Mouse (Mus musculus) pancreas, adult 10 weeks (tissue): ENCODE measurements around the gene Haus5. TPM values are rescaled to one million over a fixed set of nuclear protein-coding genes. Genes with fewer than 3 reads are reported as not detected.

Source experiments
- polyA plus RNA-seq: library from polyadenylated mRNA; stranded (reverse); fragments of 350-450 nt; fragmentation: Illumina TruSeq; extraction: RNeasy Lipid Tissue Mini Kit (QIAGEN cat#74804); gene quantifications from one replicate; pipeline ENCODE4 v1.2.3, GENCODE M21; 2015; ENCODE audit warnings: low read depth, low replicate concordance; ENCODE audit not compliant: insufficient read depth

The Haus5 gene
- 5.9 TPM for polyA plus RNA-seq

GRCm38 (mm10) chr7:30664529-30665200, at the start of gene Haus5:
Haus5 (minus strand) TSS chr7:30664994.

GRCm38 (mm10) chr7:30711942-30712341, 47.1 kb upstream of the Haus5 start, which contains the start of gene Atp4a:
Atp4a (plus strand) TSS chr7:30712209.

GRCm38 (mm10) chr7:30698589-30698988, 33.8 kb upstream of the Haus5 start, which contains the start of gene 2200002J24Rik:
2200002J24Rik (plus strand) TSS chr7:30698926.

GRCm38 (mm10) chr7:30671480-30671879, 6.7 kb upstream of the Haus5 start, which contains the start of gene Pmis2:
Pmis2 (minus strand) TSS chr7:30671605.

GRCm38 (mm10) chr7:30649591-30650540, 14.9 kb downstream of the Haus5 start, which contains the start of gene Rbm42:
Rbm42 (minus strand) TSS chr7:30650317.

GRCm38 (mm10) chr7:30635752-30636151, 29.0 kb downstream of the Haus5 start, which contains the start of gene Etv2:
Etv2 (minus strand) TSS chr7:30635852.

GRCm38 (mm10) chr7:30625530-30626384, 39.0 kb downstream of the Haus5 start, which contains the start of gene Cox6b1:
Cox6b1 (minus strand) TSS chr7:30626151.

GRCm38 (mm10) chr7:30612654-30613402, 52.0 kb downstream of the Haus5 start, which contains the start of gene Upk1a:
Upk1a (minus strand) TSS chr7:30612847.

Other genes with a start within 250 kb of the Haus5 start
- gene Hcst, start 245.1 kb downstream of the Haus5 start, polyA plus RNA-seq, result not detected
- gene Nfkbid, start 243.3 kb downstream of the Haus5 start, polyA plus RNA-seq, result 0.81 TPM
- 34.1 TPM for gene Aplp1, start 219.5 kb downstream of the Haus5 start, polyA plus RNA-seq
- gene Kirrel2, start 207.3 kb downstream of the Haus5 start, polyA plus RNA-seq, result 2.1 TPM
- 42.1 TPM for gene Nphs1, start 206.7 kb downstream of the Haus5 start, polyA plus RNA-seq
- gene Prodh2, start 171.4 kb downstream of the Haus5 start, polyA plus RNA-seq, result not detected
- gene Arhgap33, start 129.9 kb downstream of the Haus5 start, polyA plus RNA-seq, result 2.0 TPM
- 4.7 TPM for gene Hspb6, start 112.8 kb downstream of the Haus5 start, polyA plus RNA-seq
- 3.7 TPM for gene Proser3, start 112.7 kb downstream of the Haus5 start, polyA plus RNA-seq
- 63.0 TPM for gene Lin37, start 105.2 kb downstream of the Haus5 start, polyA plus RNA-seq
- 5.9 TPM for gene U2af1l4, start 101.7 kb downstream of the Haus5 start, polyA plus RNA-seq
- gene Gm49396, start 101.7 kb downstream of the Haus5 start, polyA plus RNA-seq, result 6.8 TPM
- gene Psenen, start 101.4 kb downstream of the Haus5 start, polyA plus RNA-seq, result 57.9 TPM
- 8.7 TPM for gene Igflr1, start 99.6 kb downstream of the Haus5 start, polyA plus RNA-seq
- gene Kmt2b, start 76.3 kb downstream of the Haus5 start, polyA plus RNA-seq, result 13.3 TPM
- gene Zbtb32, start 66.1 kb downstream of the Haus5 start, polyA plus RNA-seq, result not detected
- not detected for gene Upk1a, start 52.1 kb downstream of the Haus5 start, polyA plus RNA-seq
- 125 TPM for gene Cox6b1, start 38.8 kb downstream of the Haus5 start, polyA plus RNA-seq
- not detected for gene Etv2, start 29.1 kb downstream of the Haus5 start, polyA plus RNA-seq
- 13.4 TPM for gene Rbm42, start 14.7 kb downstream of the Haus5 start, polyA plus RNA-seq
- not detected for gene Pmis2, start 6.6 kb upstream of the Haus5 start, polyA plus RNA-seq
- gene 2200002J24Rik, start 33.9 kb upstream of the Haus5 start, polyA plus RNA-seq, result not detected
- 0.65 TPM for gene Atp4a, start 47.2 kb upstream of the Haus5 start, polyA plus RNA-seq
- 89.1 TPM for gene Tmem147, start 64.5 kb upstream of the Haus5 start, polyA plus RNA-seq
- not detected for gene Gapdhs, start 78.7 kb upstream of the Haus5 start, polyA plus RNA-seq
- 11.2 TPM for gene Sbsn, start 86.5 kb upstream of the Haus5 start, polyA plus RNA-seq
- 10.9 TPM for gene Dmkn, start 98.8 kb upstream of the Haus5 start, polyA plus RNA-seq
- not detected for gene Krtdap, start 122.9 kb upstream of the Haus5 start, polyA plus RNA-seq
- gene Ffar2, start 158.8 kb upstream of the Haus5 start, polyA plus RNA-seq, result 1.1 TPM
- gene Ffar3, start 191.2 kb upstream of the Haus5 start, polyA plus RNA-seq, result 1.0 TPM
- gene Ffar1, start 196.6 kb upstream of the Haus5 start, polyA plus RNA-seq, result 2.4 TPM
- 0.94 TPM for gene Cd22, start 215.3 kb upstream of the Haus5 start, polyA plus RNA-seq
- not detected for gene Mag, start 249.9 kb upstream of the Haus5 start, polyA plus RNA-seq